Mouse (Mus musculus) limb, embryonic 14.5 days (tissue): ENCODE data around the gene Psmd11. TPM values are rescaled to one million over a fixed set of nuclear protein-coding genes. Genes with fewer than 3 reads are reported as not detected.
"Not testable (repeated sequence)": the region's sequence is repeated elsewhere in the genome, so short reads cannot be mapped to it uniquely, and the experiment has no call there.

Experiments used
- ATAC-seq: fragments of 200-750 bp; cut with Nextera tagmentation; 2 replicates; pipeline ENCODE4 v1.8.0; 2017; ENCODE audit warnings: low read depth, moderate number of reproducible peaks, moderate TSS enrichment; ENCODE audit not compliant: low FRiP score
- DNase-seq: peaks from one replicate; pipeline ENCODE4 v3.0.0-alpha.2; 2015; ENCODE audit warnings: low spot score
- H3K27ac ChIP-seq: fragments of 300-500 bp; sonication (generic); replicated peaks from 2 replicates; pipeline ENCODE4 v1.5.1; 2014; ENCODE audit warnings: low read depth, mild to moderate bottlenecking, low read length, moderate library complexity, mixed read lengths
- H3K27me3 ChIP-seq: fragments of 300-500 bp; sonication (generic); 2 replicates; pipeline ENCODE4 v1.6.1; 2014; ENCODE audit warnings: low read length, mixed read lengths; ENCODE audit not compliant: control insufficient read depth, insufficient read depth
- H3K36me3 ChIP-seq: fragments of 300-500 bp; sonication (generic); 2 replicates; pipeline ENCODE4 v1.6.1; 2014; ENCODE audit warnings: mild to moderate bottlenecking, low read length, moderate library complexity, mixed read lengths; ENCODE audit not compliant: control insufficient read depth, insufficient read depth
- H3K4me1 ChIP-seq: fragments of 300-500 bp; sonication (generic); 2 replicates; pipeline ENCODE4 v1.6.1; 2014; ENCODE audit warnings: antibody characterized with exemption, low read length, mixed read lengths; ENCODE audit not compliant: control insufficient read depth, insufficient read depth
- H3K4me2 ChIP-seq: fragments of 300-500 bp; sonication (generic); replicated peaks from 2 replicates; pipeline ENCODE4 v1.6.1; 2014; ENCODE audit warnings: low read depth, mild to moderate bottlenecking, low read length, moderate library complexity; ENCODE audit not compliant: severe bottlenecking
- H3K4me3 ChIP-seq: fragments of 300-500 bp; sonication (generic); replicated peaks from 2 replicates; pipeline ENCODE4 v1.5.1; 2014; ENCODE audit warnings: low read length
- H3K9ac ChIP-seq: fragments of 300-500 bp; sonication (generic); 2 replicates; pipeline ENCODE4 v1.6.1; 2014; ENCODE audit warnings: mild to moderate bottlenecking, low read depth, low read length, moderate library complexity; ENCODE audit not compliant: severe bottlenecking
- H3K9me3 ChIP-seq: fragments of 300-500 bp; sonication (generic); 2 replicates; pipeline ENCODE4 v1.6.1; 2016; ENCODE audit warnings: low read length; ENCODE audit not compliant: control insufficient read depth
- POLR2A ChIP-seq: fragments of 200-500 bp; IDR thresholded peaks from 2 replicates; pipeline ENCODE4 v1.8.0; 2012; ENCODE audit warnings: inconsistent platforms, mild to moderate bottlenecking, moderate library complexity, borderline replicate concordance; ENCODE audit not compliant: insufficient read depth, insufficient read length; ENCODE audit errors: extremely low read depth
- WGBS: fragments of 180-500 bp; shearing (Covaris S2); extraction: QIAGEN DNeasy Blood & Tissue Kit; methylation state at CpG from one replicate; pipeline ENCODE4 v1.1.7; 2014; 5-methylcytosine and 5-hydroxymethylcytosine counted together
- polyA plus RNA-seq, 2 experiments: library from polyadenylated mRNA; depleted of rRNA in 1 of 2; stranded (reverse) in 1 of 2; unstranded in 1 of 2; fragments of >200 nt; fragmentation: Nextera tagmentation in 1 of 2; extraction: Ambion mirVana in 1 of 2; gene quantifications; 2 replicates each; pipeline versions ENCODE4 v1.2.1 to v1.2.3; 2012 to 2014

The Psmd11 gene
- polyA plus RNA-seq, 2 experiments: 86.9 to 261 TPM

DNA sequence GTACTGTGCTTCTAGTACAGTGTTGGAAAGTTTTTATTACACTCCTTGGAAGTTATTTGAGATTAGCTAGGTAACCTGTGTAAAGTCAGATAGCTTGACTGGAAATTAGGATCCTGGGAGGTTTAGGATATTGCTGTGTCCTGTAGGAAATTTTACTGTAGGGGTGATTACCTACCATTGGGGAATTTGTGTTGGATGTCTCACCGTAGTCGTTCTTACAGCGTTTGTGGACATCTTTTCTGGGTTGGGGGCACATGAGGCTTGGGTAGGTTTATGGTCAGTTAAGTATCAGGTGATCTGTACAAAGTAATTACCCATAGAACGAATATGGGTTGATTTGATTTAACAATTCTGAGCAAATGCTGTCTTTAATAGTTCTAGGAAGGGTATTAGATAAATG lies 31.8 kb upstream of the Psmd11 start:
- no peak for DNase-seq
- 89% methylated on average over 4 of the region's 4 CpGs for WGBS
- no peaks in the 10 kb centered on the region for H3K9me3 ChIP-seq
- H3K36me3 ChIP-seq: peaks cover 82% of the 10 kb centered on the region
- no peak overlapping the region for H3K4me2 ChIP-seq
- no peak overlapping the region for H3K4me3 ChIP-seq
- no peak overlapping the region for H3K9ac ChIP-seq
- TF ChIP-seq POLR2A: no peak
- no peaks in the 10 kb centered on the region for H3K27me3 ChIP-seq
- H3K27ac ChIP-seq: no peak overlapping the region
- H3K4me1 ChIP-seq: no peaks in the 10 kb centered on the region
- ATAC-seq: no peak

DNA sequence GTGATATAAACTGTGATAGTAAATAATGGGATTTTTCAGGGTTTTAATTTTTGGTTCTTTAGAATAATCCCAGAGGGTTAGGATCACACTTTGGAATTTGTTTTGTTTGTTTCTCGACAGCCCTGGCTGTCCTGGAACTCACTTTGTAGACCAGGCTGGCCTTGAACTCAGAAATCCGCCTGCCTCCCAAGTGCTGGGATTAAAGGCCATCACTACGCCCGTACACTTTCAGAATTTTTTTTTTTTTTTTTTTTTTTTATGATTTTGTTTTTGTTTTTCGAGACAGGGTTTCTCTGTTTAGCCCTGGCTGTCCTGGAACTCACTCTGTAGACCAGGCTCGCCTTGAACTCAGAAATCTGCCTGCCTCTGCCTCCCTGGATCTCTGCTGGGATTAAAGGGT lies 20.5 kb upstream of the Psmd11 start:
- H3K4me2 ChIP-seq, DNase-seq: not testable (repeated sequence)

DNA sequence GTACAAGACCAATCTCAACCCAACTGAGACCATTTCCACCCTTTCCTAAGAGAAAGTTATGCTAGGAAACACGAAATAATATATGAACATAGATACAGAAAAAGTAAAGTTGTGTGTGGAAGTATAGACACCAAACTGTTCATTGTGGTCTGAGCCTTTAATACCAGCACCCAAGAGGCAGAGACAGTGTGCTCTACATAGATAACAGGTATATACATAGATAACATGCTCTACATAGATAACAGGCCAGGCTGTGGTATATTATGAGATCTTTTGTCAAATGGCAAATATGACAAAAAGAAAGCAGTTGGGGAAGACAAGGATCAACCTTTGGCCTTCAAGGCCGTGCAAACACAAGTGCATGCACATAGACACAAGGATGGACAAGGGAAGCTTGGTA lies 18.0 kb upstream of the Psmd11 start:
- Histone ChIP-seq H3K27ac (no peak overlapping the region), H3K4me3 (no peak overlapping the region), H3K9me3 (no peaks in the 10 kb centered on the region), H3K4me1 (no peaks in the 10 kb centered on the region), H3K27me3 (no peaks in the 10 kb centered on the region), H3K36me3 (peaks cover 61% of the 10 kb centered on the region), H3K9ac (no peak overlapping the region), H3K4me2 (no peak overlapping the region)
- no peak for DNase-seq
- no peak for ATAC-seq
- 91% methylated on average over 2 of the region's 2 CpGs for WGBS
- no peak for TF ChIP-seq POLR2A

More for the DNA sequence above, 20.5 kb upstream of the Psmd11 start:
- not testable (repeated sequence) for H3K4me1 ChIP-seq, H3K27ac ChIP-seq, H3K9ac ChIP-seq, H3K27me3 ChIP-seq, H3K9me3 ChIP-seq, ATAC-seq, H3K4me3 ChIP-seq
- WGBS: 97% methylated on average over 6 of the region's 6 CpGs
- H3K36me3 ChIP-seq: peaks cover 73% of the 10 kb centered on the region

DNA sequence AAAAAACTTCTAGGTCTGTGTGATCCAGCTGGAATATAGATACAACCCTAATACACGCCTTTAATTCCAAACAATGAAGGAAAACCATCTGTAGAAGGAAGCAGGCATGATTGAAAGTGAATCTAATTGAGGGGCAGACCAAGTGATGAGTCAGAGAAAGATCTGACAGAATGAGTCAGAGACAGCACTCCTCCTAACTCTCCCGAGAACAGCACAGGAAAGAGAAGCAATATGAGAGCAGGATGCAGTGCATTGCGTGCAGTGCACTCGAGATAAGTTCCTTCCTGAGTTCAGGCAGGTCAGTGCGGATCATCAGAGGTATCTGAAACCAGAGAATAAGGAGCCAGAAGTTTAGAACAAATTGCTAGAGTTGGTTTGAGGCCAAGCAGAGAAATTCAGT lies 11.3 kb upstream of the Psmd11 start:
- no peak overlapping the region for H3K4me2 ChIP-seq
- peaks cover 4% of the 10 kb centered on the region; the same call in 1 of the 2 replicates for H3K9me3 ChIP-seq
- no peaks in the 10 kb centered on the region for H3K4me1 ChIP-seq
- H3K4me3 ChIP-seq: no peak overlapping the region
- no peak overlapping the region for H3K9ac ChIP-seq
- no peak overlapping the region for H3K27ac ChIP-seq
- 92% methylated on average over 5 of the region's 5 CpGs for WGBS
- no peak for ATAC-seq
- TF ChIP-seq POLR2A: no peak
- no peak for DNase-seq
- H3K36me3 ChIP-seq: peaks cover 21% of the 10 kb centered on the region
- no peaks in the 10 kb centered on the region for H3K27me3 ChIP-seq

DNA sequence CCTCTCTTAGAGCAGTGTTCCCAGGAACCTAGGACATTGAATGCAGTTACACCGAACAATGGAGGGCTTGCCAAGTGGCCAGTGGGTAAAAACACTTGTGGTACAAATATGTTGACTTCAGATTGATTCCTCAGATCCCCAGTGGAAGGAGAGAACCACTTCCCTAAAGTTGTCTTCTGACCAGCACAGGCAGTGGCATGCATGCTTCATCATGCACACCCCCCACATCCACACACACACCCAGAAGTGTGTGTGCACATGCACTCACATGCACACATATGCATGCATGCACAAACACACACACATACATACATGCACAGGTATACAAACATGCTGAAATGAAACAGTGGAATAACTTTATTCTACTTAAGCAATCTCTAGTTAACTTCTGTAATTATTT lies 8.7 kb upstream of the Psmd11 start:
- H3K27ac ChIP-seq: no peak overlapping the region
- H3K9ac ChIP-seq: no peak overlapping the region
- no peak overlapping the region for H3K4me2 ChIP-seq
- no peak for TF ChIP-seq POLR2A
- no peaks in the 10 kb centered on the region for H3K27me3 ChIP-seq
- H3K36me3 ChIP-seq: peaks cover 17% of the 10 kb centered on the region
- DNase-seq: no peak
- WGBS: 100% methylated on average over 1 of the region's 1 CpGs
- H3K9me3 ChIP-seq: peaks cover 4% of the 10 kb centered on the region; the same call in 1 of the 2 replicates
- H3K4me3 ChIP-seq: no peak overlapping the region
- H3K4me1 ChIP-seq: no peaks in the 10 kb centered on the region
- no peak for ATAC-seq
